Mouse (Mus musculus) heart, postnatal 4 days (tissue): Measurements from ENCODE around the gene Syn3. TPM values are rescaled to one million over a fixed set of nuclear protein-coding genes. Genes with fewer than 3 reads are reported as not detected.
A peak's percentile ranks its signal among the peaks of the same experiment; 100 is the strongest.
"Not testable (repeated sequence)": the region's sequence is repeated elsewhere in the genome, so short reads cannot be mapped to it uniquely, and the experiment has no call there.

Experiments
- DNase-seq: peaks from one replicate; pipeline ENCODE4 v3.0.0; 2021
- total RNA-seq, 2 experiments: library from RNA; stranded (reverse); gene quantifications; 2 replicates each; pipeline ENCODE4 v1.2.3; 2021

Gene Syn3
- total RNA-seq, 2 experiments from 2014 or later: 0.38 to 0.60 TPM

- no peak for DNase-seq
Measured at GRCm38 (mm10) chr10:86468612-86469546, 29.8 kb downstream of the Syn3 start.

GRCm38 (mm10) chr10:86463538-86464199 lies 35.0 kb downstream of the Syn3 start:
- DNase-seq: peak; percentile 91

GRCm38 (mm10) chr10:86459643-86460042 lies 39.1 kb downstream of the Syn3 start:
- peak; percentile 25 for DNase-seq

- DNase-seq: no peak
Measured at GRCm38 (mm10) chr10:86457665-86458209, 41.0 kb downstream of the Syn3 start.

GRCm38 (mm10) chr10:86457195-86457594 lies 41.5 kb downstream of the Syn3 start:
- DNase-seq: no peak

- peak; percentile 34 for DNase-seq
Measured at GRCm38 (mm10) chr10:86455296-86456055, 43.2 kb downstream of the Syn3 start.

- peak; percentile 52 for DNase-seq
Measured at GRCm38 (mm10) chr10:86452326-86452995, 46.2 kb downstream of the Syn3 start.

- no peak for DNase-seq
Measured at GRCm38 (mm10) chr10:86451294-86451693, 47.4 kb downstream of the Syn3 start.

- DNase-seq: no peak
Measured at GRCm38 (mm10) chr10:86446649-86447048, 52.0 kb downstream of the Syn3 start.

GRCm38 (mm10) chr10:86445207-86445606 lies 53.5 kb downstream of the Syn3 start:
- no peak for DNase-seq

GRCm38 (mm10) chr10:86444665-86445064 lies 54.0 kb downstream of the Syn3 start:
- no peak for DNase-seq

GRCm38 (mm10) chr10:86441765-86442164 lies 56.9 kb downstream of the Syn3 start:
- no peak for DNase-seq

- no peak for DNase-seq
Measured at GRCm38 (mm10) chr10:86439640-86440039, 59.1 kb downstream of the Syn3 start.

- no peak for DNase-seq
Measured at GRCm38 (mm10) chr10:86437294-86437693, 61.4 kb downstream of the Syn3 start.

GRCm38 (mm10) chr10:86435006-86435405 lies 63.7 kb downstream of the Syn3 start:
- not testable (repeated sequence) for DNase-seq

GRCm38 (mm10) chr10:86429651-86430050 lies 69.0 kb downstream of the Syn3 start:
- DNase-seq: no peak

GRCm38 (mm10) chr10:86427956-86428355 lies 70.7 kb downstream of the Syn3 start:
- DNase-seq: no peak

- DNase-seq: peak; percentile 43
Measured at GRCm38 (mm10) chr10:86425690-86426530, 72.8 kb downstream of the Syn3 start.

GRCm38 (mm10) chr10:86421731-86422370 lies 76.8 kb downstream of the Syn3 start:
- no peak for DNase-seq

GRCm38 (mm10) chr10:86418931-86419330 lies 79.8 kb downstream of the Syn3 start:
- peak; percentile 58 for DNase-seq
